Mouse (Mus musculus): ENCODE results near the gene Bahcc1.

- TF ChIP-seq CTCF (conservative IDR thresholded peaks at IDR 0.05 in 1 of 2, IDR thresholded peaks at IDR 0.05 in 1 of 2; ENCODE audit: low read depth in 2 of 2, low read length in 2 of 2) (no peak), POLR2A (IDR thresholded peaks at IDR 0.05; ENCODE audit: low read depth, low read length) (no peak)
These were observed 10.2 kb upstream of the Bahcc1 start for GRCm38 (mm10) chr11:120222425-120223104.
